Mouse (Mus musculus) ovary, postnatal 36 days (tissue): ENCODE results near the gene Rrp36.

ENCODE experiments used
- DNase-seq: peaks from one replicate; pipeline ENCODE4 v3.0.0; 2022; ENCODE audit warnings: low spot score, mixed read lengths

Rrp36 gene

DNA sequence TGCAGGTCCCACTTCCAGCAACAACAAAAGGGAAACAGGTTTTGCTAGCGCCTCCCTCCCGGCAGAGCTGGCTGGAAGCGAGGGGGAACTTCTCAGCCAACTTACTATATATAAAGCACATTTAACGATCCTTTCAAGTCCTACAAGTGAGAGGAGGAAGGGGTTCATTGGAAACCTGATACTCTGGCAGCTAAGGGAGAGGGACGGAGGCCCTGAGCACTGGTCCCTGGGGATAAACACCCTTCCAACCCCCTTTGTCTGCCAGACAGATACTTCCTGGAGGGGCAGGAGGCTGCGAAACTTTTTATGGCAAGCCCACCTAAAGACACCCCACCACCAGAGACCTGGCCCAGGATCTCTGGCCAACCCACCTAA, 55.8 kb downstream of the Rrp36 start:
- no peak for DNase-seq

- no peak for DNase-seq
Measured at GRCm38 (mm10) chr17:46617799-46618198, 56.4 kb downstream of the Rrp36 start.
